Mouse (Mus musculus): ENCODE data around the gene Prrc2a.
"Not testable (repeated sequence)": the region's sequence is repeated elsewhere in the genome, so short reads cannot be mapped to it uniquely, and the experiment has no call there.

The Prrc2a gene

DNA sequence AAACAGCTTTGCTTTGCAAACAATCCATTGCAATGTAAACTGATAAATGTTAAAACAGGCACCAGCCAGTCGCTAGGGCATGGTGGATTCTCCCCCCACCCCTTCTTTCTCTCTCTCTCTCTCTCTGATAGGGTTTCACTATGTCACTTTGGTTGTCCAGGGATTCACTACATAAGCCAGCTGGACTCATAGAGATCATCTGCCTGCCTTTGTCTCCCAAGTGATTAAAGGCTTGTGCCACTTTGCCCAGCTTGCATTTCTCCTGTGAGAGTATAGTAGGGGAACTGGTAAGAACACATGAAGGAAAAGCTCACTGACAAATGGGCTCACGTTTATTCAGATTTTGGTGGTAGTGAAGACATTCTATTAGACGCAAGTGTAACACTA lies 32.5 kb downstream of the Prrc2a start:
- no peak for DNase-seq (ENCODE audit: low spot score)

- DNase-seq (ENCODE audit: low spot score) = no peak
Measured at GRCm38 (mm10) chr17:35131500-35132173, 33.1 kb downstream of the Prrc2a start, which contains the start of gene Apom. Gene Apom, minus strand, starts transcription at chr17:35132050.

- DNase-seq (ENCODE audit: low spot score) = no peak
Measured at GRCm38 (mm10) chr17:35131038-35131437, 33.7 kb downstream of the Prrc2a start.

- DNase-seq (ENCODE audit: low spot score) = no peak
Measured at GRCm38 (mm10) chr17:35128996-35129395, 35.7 kb downstream of the Prrc2a start.

- no peak for DNase-seq (ENCODE audit: low spot score)
Measured at GRCm38 (mm10) chr17:35127017-35127416, 37.7 kb downstream of the Prrc2a start.

DNA sequence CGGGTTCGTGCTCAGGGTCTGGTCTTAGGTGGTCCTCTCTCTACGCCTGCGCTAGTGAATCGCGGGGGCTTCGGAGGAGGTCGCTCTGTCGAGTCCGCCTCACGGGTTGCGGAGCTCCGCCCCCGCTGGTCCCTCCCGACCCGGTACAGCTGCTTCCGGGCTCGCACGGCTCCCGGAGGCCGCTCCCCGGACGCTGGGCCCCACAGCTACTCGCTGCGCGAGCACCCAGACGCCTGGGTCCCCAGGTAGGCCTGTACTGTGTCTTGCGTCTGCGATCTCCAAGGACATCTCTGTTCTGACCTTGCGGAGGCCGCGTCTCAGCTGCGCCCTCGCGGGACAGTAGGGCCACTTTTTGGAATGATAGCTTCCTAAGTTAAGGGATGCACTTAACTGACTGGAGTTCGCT lies 38.5 kb downstream of the Prrc2a start, which contains the start of gene D17H6S53E:
Gene D17H6S53E, plus strand, starts transcription at position 168 of the 406 bp plus-strand sequence.
- DNase-seq (ENCODE audit: low spot score) = peak; percentile 72

DNA sequence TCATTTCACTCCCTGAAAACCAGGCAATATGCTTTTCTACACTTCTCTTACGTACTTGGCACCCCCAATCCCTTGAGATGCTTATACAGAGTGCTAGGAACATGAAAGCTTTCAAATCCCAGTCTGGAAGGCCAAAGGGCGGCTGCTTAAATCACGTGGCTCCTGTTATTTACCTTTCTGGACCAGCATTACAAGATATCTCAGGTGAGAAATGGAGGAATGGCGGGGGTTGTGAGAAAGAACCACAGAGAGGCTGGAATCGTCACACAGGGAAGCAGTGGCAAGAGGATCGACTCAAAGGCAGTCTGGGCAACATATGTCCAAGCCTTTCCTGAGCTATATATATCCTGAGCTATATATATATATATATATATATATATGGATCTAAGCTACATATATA lies 39.1 kb downstream of the Prrc2a start:
- no peak for DNase-seq (ENCODE audit: low spot score)

- DNase-seq (ENCODE audit: low spot score) = no peak
Measured at GRCm38 (mm10) chr17:35125081-35125480, 39.6 kb downstream of the Prrc2a start.

DNA sequence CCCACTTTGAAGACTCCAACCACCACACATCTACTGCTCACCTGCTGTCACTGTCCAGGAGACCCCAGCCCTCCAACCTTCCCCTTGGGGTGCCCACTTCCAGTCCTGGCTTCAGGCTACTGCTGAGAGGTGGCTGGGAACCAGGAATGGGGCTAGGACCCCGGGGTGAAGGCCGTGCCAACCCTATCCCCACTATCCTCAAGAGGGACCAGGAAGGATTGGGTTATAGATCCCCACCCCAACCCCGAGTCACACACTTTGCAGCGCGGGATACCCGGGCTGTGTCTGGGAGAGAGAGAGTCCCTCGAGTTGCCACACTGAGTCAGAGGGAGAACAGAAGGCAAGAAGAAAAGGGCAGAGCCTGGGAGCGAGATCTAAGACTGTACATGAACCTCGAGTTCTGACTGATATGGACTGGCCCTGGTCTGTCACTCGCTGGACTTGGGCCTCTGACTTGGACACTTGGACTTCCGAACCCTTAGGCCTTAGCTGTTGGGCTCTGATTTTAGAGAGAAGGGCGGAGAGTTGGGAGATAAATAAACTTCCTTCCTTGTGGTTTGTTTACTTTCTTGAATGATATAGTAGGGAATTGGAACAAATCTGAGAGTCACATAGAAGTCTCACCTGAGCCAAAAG lies 40.3 kb downstream of the Prrc2a start:
- not testable (repeated sequence) for DNase-seq (ENCODE audit: low spot score)

- not testable (repeated sequence) for DNase-seq (ENCODE audit: low spot score)
Measured at GRCm38 (mm10) chr17:35123287-35123686, 41.4 kb downstream of the Prrc2a start.

DNA sequence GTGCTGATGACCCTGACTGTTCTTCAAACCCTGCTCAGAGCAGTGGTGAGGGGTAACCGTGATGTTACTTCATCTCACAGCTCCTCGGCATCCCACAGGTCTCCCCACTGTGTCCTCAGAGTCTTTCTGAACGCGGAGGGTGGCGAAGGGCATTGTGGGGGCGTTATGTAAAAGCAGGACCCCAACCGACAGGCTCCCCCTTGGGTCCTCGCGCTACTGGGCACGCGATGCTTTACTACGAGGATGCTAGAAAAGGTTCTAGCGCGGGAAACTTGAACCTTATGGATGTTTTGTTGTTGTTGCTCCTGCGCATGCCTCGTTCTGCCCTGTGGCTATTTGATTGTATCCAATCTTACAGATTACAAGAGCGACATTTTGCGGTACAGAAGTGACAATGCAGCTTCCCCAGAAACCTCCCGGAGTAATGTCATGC lies 42.8 kb downstream of the Prrc2a start, which contains the start of gene Csnk2b:
Gene Csnk2b, minus strand, starts transcription at position 183 of the 433 bp plus-strand sequence.
- DNase-seq (ENCODE audit: low spot score) = peak; percentile 91

DNA sequence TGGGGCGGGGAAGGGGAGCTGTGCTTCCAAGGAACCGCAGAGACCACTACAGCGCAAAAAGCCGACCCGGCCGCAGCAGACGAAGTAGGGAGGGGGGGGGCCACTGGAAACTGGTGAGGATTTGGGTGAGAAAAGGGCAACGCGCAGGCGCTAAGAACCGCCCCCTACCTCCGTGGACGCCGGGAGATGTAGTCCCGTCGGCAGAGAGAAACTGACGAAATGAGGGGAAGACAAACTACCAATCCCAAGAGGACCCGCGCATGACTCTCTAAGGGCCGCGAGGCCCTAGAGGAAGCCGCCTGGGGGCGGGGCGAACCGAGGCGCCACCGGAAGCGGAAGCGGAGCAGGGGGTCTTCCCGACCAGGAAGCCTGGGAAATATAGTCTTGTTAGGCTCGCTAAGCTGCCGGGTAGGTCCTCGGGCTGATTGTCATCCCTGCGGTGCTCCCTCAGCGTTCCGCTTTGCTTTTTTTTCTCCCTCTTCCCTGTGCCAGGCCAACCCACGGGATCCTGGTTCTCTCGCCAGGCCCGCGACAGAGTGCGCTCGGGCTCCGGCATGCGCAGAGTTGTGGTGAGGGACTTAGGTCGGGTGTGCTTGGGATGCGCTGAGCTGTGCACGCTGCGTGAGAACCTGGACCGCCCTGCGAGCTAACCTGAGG lies 43.4 kb downstream of the Prrc2a start, which contains the start of gene Gpank1:
Gene Gpank1, plus strand, starts transcription at position 313 of the 657 bp plus-strand sequence.
- DNase-seq (ENCODE audit: low spot score) = peak; percentile 99

DNA sequence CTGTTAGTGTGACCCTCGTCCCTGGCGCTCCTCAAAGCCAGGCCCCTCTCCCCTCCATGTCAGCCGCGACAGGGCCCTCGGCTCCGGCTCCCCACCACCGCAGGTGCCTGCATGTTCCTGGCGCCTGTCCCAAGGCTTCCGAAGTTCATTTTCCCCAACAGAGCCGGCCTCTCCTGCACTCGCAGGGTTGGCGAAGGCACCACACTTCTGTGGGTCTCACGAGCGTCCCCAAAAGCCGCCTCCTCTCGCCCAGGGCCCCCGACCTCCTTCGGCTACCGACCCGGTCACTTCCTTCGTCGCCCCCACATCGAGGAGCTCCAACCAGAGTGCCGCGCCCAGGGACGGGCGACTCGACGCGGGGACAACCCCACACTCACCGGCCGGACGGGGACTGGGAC lies 44.0 kb downstream of the Prrc2a start:
- DNase-seq (ENCODE audit: low spot score) = no peak

DNA sequence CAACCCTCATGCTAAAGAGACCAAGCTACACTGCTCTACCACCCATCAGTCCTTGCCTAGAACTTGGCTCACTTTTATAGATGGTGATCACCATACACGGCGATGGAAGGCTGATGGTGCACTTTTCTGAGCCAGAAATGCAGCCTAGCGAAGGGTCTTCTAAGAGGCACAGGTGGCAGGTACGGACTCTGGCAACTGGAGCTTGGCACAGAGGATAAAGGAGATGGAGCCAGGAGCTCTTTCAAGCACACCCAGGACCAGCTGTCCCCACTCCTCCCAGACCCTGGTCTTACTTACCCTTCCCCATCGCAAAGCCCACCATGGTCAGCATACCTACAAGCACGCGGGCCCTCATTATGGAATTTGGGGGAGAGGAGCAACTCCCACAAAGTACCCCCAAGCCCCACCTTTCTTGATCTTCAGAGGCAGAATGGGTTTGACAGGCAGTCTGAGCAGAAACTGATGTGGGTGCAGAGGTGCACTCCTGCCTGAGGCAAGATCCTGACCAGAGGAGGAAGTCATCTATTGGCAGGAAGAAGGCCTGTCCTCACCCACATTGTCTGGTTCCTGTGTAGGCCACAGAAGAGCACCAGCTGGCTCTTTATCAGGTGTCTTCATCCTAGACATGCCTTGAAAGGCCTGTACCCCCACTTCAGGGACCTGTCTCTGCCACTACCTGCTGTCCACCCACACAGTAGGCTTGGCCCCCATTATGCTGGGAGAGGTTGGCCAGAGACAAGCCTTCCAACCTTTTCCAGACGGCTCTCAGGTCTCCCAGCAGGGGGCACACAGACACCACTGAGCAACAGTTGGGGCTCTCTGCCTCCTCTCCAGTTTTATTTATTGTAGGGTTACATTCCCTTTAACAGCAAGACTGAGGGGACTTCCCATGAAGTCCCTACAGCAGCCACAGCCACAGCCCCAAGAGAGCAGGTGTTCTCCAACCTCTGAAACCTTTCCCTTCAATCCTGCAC lies 49.4 kb downstream of the Prrc2a start, which contains the start of gene Ly6g5b:
Gene Ly6g5b, minus strand, starts transcription at position 383 of the 974 bp plus-strand sequence.
- peak; percentile 53 for DNase-seq (ENCODE audit: low spot score)

DNA sequence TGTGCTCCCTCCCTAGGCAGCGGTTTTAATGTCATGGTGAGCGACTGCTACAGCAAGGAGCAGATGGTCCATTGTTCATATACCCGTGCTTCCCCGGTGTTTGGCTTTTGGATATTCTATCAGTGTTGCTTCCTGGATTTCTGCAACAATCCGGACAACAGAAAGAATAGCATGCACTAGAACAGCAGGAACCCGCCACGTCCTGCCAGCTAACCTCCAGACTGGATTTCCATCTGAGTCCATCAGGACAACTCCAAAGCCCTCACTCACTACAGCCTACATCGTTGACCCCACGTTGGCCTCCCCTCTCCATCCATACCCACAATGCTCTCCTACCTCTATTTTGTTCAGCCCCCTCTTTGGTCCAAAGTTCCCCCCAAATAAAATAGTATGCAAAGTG lies 52.9 kb downstream of the Prrc2a start:
- DNase-seq (ENCODE audit: low spot score) = no peak

- no peak for DNase-seq (ENCODE audit: low spot score)
Measured at GRCm38 (mm10) chr17:35108097-35108496, 56.6 kb downstream of the Prrc2a start, which contains the start of gene Ly6g5c. Gene Ly6g5c, plus strand, starts transcription at chr17:35108279.

DNA sequence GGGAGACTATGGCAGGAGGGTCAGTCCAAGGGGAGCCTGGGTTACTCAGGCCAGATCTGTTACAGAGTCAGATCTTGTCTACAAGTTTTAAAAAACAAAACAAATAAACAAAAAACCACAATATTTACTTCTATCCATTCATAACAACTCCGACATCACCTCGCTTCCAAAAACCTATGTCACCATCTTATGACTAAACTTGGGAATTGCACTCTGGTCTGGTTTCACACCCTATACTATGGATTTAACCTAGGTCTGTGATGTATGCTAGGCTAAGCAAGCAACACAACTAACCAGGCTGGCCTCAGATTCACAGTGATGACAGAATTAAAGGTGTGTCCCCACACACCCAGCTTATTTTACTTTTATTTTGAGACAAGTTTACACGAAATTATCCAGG lies 58.2 kb downstream of the Prrc2a start:
- no peak for DNase-seq (ENCODE audit: low spot score)

- no peak for DNase-seq (ENCODE audit: low spot score)
Measured at GRCm38 (mm10) chr17:35105740-35106389, 58.8 kb downstream of the Prrc2a start.

DNA sequence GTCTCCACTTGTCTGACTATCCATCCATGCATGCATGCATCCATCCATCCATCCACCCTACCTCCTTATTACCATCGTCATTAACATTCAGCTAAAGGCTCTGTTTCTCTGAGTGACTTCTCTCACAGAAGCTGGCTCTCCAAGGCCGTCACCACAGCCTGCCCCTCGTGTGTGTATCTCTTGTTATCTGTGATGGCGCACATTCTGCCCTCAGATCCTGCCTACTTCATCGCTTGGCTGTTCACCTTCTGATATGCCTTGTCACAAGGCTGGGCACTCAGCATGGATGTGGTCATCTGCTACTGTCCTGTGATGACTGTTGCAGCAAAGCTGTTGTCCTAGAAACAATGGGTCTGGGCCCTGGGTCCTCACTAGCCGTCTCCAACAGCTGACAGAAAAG lies 59.9 kb downstream of the Prrc2a start:
- DNase-seq (ENCODE audit: low spot score) = no peak

GRCm38 (mm10) chr17:35104079-35104478 lies 60.6 kb downstream of the Prrc2a start:
- DNase-seq (ENCODE audit: low spot score) = no peak

DNA sequence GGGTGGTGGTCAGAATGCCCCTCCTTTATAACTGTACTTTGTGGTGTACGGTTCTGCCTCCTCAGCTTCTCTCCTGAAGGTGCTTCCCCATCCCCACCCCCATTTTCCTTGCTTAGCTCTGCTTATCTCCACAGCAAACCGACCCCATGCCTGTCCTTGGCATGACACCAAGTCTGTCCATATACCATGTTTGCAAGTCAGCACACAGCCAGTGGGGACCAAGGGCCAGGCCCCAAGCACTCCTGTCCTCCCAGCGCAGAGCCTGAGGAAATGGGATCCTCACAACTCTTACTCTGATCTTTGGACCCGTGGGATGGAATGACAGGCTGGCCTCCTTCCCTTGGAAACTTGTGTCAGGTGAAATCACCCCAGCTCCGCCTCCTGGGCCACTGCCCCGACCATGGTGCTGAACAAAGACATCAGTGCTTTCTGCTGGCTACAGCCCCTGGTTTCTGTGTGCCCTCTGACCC lies 61.4 kb downstream of the Prrc2a start:
- DNase-seq (ENCODE audit: low spot score) = no peak
